Mouse (Mus musculus) embryo, embryonic 10.5 days (tissue): ENCODE measurements at regions not wholly inside any gene's neighbourhood (a gene's known extent, or its start where the extent isn't known, plus 50 kb on each side); places are given as distances from the start of the nearest gene placed in this dataset.

Source experiments
- DNase-seq: peaks from one replicate; pipeline ENCODE4 v3.0.0-alpha.2; 2015; ENCODE audit warnings: low spot score

DNA sequence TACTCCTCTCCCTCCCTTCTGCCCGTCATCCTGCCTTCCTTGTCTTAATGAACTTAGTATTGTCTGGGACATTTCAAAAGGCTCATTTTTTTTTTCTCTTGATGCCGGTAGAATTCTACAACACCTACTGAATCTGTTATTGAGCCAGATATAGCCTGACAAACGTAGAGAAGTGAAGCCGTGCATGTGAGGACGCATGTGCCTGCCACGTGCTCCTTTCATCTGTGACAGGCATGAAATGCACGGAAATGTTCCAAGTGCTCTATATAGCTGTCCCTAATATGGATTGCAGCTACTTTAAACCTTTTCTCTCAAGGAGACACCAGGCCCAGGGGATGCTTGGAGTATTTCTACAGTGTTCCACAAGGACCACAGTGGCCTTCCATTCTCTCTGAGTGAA is 107.3 kb upstream of the Hes1 start:
- no peak for DNase-seq

DNA sequence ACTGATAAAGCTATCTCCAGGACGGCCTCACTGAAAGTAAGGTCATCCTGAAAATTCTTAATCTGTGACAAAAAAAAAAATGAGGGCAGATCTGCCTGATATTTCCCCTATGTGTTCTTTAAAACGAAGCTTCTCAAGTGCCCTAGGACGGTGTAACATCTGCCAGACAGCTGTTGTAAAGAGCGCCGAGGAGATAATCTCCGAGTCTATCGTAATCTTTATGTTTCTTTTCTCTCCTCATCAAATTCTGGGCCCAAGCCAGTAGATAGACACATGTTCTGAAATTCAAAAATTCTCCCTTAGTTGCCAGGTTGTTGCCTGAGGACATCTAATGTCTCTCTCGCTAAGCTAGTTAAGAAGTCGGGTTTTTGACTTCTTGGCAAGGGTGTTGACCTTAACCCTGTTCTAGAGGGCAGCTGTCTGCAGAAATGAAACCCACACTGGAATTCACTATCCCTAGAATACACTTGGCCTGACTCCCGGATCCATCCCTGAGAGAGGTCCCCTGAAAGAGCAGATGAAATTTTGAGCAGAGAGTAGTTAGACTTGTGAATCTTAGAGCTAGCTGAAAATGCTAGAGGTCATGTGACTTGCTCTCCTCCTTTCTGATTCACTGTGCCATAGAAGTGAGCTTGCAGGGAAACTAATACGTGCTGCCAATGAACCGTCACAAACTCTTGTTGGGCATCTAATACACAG is 104.1 kb upstream of the Hes1 start:
- DNase-seq, result no peak

DNA sequence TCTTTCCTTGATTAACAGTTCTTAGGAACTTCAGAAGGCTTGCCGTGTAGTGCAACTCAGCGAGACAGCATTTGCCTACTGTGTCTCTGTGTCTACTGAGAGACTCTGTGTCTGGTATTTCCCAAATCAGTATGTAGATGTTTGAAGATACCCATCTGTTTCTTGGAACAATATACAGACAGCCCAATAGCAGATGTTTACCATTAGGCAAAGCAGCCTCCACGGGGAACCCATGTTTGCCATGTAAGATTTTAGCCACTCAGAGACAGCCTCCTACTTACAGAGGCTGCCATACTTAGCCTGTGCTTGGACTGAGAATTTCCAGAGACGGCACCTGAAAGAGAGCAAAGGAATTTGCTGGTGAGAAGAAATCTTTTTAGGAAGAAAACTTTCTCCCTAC is 100.9 kb upstream of the Hes1 start:
- peak; percentile 50 for DNase-seq

DNA sequence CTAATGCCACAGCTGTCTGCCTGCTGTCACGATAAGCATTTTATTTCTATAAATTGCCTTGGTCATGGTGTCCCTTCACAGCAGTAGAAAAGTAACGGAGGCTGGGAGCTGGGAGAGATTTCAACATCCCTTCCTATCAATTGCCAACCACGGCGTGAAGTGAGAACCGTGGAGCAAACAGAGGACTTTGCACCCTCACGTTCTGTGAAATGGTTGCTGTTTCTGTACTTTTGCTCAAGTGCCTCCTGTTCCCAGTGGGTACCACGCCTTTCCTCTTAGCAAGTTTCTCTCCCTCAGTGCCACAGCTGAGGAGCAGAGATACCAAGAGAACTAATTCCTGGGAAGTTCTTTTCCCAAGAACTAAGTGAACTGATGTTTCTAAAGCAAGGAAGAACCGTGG is 99.6 kb upstream of the Hes1 start:
- no peak for DNase-seq

DNA sequence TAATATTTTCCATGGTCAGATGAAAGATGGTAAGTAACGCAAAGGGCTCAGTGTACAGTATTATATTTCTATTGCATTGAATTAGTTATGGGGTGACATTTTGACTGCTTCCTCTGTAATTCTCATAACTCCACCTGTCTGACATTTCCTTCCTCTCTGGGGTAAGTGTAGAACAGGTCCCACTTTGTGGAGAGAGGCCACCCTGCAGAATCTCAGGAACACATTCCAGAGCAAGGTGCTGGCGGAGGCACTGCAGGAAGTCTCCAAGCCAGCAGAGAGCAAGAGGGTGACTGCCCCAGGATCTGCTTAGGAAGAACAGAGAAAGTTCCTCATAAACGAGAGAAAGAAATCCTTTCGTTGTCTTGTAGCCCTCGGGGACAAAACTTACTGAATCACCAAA is 95.4 kb upstream of the Hes1 start:
- DNase-seq, result no peak

DNA sequence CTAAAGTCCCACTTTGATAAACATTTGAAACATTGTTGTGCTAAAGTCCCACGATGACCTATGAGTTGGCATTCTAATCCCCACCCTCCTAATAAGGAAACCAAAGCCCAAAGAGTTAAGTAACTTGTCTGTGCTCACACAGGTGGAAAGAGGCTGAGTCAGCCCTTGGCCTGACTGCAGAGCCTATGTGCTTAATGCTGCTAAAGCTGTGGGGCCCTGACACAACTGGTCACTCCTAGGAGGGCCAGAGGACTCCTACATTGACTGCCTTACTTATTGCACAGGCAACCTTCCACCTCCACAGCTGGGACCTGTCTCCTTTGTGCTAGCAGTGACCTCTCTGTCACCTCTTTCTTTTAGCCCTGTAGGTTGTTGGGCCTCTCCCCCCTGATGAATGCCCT is 91.4 kb upstream of the Hes1 start:
- DNase-seq, result peak; percentile 36

DNA sequence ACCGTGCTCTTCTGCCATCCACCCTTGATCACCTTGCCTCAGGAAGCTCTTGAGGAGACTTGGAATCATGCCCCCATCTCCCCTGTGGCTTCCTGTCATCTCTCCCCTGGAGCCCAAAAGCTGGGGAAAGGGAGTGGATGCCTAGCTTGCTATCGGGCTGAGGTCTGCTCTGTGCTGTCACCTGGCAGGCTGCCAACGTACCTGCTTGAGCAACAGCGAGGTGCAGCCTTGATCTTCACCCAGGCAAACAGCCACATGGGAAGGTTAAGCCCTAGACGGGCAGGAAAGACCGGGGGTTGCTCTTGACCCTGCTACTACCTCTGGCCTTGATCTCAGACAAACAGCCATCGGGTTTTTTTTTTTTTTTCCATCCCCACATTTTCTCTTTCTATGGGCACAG is 90.9 kb upstream of the Hes1 start:
- no peak for DNase-seq

DNA sequence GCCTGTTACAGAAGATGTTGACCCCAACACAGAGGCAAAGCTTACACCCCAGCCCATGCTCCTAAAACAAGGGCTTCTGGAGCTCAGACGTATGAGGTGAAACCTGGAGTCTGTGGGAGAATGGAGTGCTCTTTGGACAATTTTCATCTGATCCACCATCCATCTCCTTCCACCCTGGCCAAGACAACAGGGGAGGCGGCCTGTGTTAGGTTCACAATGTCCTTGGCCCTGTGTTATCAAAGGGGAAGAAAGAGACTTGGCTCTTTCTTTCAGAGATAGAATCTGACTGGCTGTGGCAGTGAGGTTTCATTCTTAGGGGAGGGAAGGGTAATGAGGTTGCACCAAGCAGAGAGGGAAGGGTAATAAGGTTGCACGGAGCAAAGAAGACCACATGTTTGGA is 88.4 kb upstream of the Hes1 start:
- no peak for DNase-seq

DNA sequence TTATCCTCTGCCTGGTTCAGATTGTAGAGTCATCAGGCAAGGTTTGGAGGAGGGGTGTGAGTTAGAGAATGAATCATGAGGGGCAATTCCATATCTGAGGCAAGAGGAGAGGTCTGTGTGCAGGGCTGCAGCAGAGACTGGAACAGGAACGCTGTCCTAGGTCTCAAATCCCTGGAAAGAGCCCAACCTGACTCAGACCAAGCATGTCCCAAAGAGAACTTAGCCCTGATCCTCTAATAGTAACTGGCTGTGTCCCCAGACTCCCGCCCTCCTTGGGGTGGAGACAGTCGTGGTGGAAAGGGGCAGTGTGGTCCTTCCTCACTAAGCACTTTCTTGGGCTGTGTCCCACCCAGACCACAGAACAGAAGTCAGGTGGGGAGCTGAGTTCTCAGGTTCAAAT is 87.2 kb upstream of the Hes1 start:
- no peak for DNase-seq

DNA sequence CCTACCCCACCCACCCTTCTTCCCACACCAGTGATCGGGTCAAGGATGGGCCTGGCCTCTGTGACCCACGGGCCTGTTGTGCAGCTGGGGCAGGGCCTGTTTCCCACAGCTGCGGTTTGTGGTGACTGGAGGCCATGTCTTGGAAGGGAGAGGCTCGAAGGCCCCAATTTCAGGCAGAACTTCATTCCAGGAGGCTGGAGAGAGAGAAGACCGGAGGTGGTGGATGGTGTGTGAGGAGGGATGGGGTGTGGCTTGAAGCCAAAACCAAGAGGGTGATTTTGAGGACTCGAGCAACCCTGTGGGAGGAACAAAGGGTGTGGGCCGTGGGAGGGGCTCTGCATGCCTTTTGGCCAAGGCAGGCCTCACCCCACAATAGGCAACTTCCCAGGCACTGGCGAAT is 86.5 kb upstream of the Hes1 start:
- no peak for DNase-seq

DNA sequence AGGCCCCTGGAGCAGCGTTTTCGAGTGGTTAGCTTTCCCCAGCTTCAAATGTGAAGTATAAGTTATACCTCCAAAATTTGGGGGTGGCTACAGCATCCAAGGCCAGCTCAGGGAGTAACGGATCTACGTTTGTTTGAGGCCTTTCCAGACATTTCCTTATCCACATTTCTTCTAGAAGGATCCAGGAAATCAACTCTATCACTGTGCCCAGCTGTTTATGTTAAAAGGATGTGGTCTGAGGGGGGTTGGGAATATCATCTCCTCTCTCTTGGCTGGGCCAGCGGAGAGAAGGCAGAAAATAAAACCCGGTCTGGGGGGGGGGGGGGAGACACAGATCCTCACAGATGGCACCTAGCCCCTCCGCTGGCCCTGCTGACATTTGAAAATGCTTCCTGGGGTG is 85.1 kb upstream of the Hes1 start:
- no peak for DNase-seq

DNA sequence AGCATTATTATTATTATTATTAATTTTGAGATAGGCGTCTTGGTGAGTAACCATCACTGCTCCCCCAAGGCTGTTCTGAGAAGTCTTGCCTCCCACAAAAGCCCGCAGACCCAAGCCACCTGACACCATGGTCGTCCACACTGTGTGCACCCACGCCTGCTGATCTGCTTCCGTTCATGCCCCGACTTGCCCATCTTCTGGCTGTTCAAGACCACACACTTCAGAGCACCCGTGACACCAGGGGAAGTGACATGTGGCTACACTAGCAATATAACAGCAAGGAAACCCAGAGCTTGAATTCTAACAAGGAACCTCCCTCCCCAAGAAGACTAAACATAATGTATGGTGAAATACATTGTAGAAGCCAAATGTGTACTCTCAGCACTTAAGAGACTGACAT is 82.6 kb upstream of the Hes1 start:
- DNase-seq, result no peak

DNA sequence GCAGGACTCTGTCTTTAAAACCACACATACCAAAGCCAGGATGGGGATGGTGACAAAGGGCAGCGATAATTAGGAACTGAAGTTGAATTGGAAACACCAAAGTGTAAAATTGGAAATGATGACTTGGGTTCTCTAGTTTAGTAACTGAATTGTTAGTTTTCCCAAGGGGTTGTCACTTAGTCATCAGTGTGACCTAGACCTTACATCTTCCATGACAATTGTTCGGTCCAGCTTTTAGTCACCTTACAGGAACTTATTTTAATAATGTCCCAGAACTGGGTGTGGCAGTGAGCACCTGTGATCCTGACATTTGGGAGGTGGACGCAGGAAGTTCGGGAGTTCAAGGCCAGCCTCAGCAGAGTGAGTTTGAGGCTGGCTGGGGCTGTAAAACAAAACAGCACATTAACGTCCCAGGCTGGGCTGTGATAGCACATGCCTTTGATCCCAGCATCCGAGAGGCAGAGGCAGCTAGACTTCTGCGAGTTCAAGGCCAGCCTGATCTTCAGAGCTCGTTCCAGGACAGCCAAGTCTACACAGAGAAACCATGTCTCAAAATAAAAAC is 81.9 kb upstream of the Hes1 start:
- DNase-seq, result no peak

DNA sequence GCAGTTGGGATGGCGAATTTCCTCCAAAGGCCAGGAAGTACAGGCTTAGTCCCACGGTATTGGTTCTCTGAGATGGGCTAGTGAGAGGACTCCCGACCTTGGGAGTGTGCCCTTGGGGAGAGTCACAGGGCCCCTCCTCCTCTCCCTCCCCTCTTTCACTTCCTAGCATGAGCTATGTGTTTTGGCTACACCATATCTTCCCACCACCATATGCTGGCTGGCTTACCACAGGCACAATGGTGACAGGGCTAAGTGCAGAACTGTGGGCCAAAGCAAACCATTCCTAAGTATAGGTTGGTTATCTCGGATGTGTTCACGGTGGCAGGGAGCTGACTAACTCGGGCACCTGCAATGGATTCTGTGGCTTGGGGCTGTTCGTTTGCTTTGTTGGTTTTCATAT is 81.0 kb upstream of the Hes1 start:
- DNase-seq, result no peak

DNA sequence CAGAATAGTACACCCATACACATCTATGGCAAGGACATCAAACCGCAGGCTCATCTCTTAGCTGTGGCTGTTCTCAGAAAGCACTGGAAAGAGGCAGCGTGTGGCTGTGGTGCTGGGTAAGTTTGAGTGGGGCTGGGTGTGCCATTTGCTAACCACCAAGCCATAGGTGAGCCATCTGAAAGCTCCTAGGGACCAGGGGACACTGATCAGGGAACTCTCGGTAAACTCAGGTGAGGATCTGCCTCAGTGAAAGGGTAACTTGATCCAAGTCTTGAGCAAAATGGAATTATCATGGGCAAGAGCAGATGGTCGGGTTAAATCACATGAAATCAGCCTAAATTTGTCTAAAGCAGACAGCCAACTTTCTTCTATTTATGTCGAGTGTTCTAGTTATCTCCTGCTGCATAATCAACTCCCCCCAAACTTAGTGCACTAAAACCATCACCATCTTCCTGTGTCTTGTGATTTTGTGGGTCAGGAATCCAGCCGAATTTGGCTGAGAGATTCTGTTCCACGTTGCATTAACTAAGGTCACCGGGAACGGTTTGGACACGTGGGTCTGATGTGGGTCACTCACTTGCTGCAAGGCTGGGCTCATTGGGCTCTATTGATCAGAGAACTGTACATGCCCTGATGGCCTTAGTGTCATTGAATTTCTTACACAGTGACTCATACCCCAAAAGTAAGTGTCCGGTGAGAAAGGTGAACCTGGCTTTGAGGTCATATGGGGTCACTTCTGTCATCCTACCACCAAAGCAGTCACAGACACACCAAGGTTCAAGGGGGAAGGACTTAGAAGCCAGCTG is 78.9 kb upstream of the Hes1 start:
- no peak for DNase-seq

DNA sequence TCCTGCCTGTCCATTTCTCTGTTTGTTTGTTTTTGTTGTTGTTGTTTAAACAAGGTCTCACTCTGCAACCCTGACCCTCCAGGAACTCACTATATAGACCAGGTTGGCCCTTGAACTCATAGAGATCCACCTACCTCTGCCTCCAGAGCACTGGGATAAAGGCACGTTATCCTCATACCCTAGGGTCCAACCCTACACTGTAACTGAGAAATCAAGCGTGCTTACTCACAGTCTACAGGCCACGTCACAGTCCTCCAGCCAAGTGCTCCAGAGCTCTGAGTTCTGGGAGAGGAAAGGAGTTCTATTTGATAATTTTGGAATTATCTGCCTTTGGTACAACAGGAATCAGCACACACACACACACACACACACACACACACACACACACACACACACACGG is 76.6 kb upstream of the Hes1 start:
- no peak for DNase-seq

DNA sequence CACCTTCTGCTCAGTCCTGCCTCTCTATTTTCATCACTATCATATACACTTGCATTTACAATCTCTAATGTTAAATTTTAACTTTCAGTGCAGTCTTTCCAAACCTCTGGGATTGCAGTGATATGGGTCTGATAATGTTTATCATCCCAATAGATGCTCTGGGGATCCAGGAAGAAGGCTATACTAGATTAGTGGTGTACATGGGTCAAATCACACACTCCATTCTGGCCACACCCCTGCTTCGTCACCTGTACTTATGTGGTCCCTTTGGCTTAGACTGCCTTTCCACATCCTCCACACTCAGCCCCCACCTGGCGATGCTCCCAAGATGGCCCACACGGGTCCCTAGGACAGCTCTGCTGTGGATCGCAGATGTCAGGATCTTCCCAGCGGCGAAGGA is 76.2 kb upstream of the Hes1 start:
- no peak for DNase-seq

DNA sequence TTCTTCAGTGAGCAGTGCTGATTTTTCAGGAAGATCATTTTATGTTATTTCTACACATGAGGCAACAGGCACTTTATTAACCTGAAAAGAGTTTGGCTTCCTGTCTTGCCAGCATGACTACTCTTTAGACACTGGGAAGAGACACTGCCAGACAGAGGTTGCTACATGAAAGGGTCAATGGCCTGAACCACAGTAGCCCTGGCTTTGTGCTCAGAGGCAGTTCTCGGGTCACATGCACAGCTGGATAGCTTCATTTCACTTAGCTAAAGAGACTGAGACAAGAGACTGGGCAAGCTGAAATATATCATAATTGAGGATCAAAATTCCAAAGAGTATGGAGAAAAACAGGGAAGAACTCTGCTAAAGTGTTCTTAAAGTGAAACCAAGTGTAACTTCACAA is 74.9 kb upstream of the Hes1 start:
- no peak for DNase-seq

DNA sequence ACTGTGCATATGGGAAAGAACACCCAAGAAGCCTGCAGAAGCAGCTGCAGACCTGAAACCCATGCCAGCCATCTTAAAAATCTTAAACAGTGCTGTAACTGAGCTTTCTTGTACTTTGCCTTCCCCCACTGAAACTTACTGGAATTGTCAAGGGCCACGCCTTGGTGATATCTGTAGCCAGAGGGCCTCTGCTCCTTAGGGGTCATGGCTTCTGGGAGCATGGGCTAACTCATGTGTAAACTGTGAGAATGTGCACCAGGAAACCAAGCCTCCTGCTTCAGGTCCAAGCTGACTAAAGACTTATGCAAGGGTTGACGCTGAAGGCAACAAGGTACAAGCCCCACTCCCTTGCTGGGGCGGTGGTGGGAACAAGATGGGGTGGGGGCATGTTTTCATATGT is 73.8 kb upstream of the Hes1 start:
- DNase-seq, result no peak

DNA sequence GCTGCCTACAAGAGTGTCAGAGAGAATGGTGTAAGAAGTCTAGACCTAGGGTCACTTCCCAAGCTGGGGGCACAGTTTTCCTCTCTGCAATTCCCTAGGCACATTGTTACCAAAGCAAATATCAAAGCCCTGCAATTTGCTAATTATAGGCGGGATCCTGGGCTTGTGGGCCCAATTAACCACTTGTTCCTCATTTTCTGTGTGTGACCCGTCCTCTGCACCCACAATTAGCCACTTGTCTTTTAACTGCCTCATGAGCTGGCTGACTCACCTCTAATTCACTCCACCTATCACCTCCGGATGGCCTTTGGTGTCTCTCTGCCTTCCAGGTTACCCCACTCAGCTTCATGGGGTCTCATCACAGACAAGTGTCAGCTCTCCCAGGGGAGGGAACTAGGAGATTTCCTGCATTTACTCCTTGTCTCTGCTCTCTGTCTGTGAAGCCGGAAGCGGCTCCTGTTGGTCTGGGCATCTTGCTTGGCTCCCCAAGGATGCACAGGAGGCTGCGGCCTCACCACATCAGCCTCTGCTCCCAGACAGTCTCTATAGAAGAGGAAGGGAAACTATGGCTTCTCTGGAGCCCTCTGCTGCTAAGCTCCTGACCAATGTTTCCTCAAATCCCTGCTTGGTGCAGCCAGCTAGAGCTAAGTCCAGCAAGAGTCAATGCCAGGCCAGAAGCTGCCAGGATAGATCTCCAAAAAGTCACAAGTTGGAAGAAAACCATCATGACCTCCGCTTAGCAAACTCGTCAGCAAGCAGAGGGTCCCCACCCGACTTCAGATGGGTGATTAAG is 73.2 kb upstream of the Hes1 start:
- DNase-seq, result no peak

DNA sequence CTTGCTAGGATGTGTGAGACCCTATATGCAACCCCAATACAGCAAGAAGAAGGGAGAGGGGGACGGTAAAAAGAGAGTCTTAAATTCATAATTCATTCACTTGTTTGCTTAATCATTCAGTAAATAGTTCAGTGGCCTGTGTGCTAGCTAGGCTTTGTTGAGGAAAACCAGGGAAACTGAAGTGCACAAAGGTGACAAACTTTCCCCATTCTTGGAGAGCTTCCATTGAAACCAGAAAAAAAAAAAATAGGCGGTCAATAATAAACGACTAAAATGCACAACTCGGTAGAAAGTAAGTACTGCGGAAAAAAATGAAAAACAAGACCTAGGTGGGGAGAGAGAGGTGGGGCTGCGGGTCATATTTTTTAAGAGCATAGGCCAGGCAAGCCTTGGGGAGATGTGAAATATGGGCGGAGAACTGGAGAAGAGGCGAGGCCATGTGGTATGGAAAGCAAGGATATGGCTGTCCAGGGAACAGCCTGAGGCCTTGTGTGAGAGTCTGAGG is 72.3 kb upstream of the Hes1 start:
- DNase-seq, result no peak

DNA sequence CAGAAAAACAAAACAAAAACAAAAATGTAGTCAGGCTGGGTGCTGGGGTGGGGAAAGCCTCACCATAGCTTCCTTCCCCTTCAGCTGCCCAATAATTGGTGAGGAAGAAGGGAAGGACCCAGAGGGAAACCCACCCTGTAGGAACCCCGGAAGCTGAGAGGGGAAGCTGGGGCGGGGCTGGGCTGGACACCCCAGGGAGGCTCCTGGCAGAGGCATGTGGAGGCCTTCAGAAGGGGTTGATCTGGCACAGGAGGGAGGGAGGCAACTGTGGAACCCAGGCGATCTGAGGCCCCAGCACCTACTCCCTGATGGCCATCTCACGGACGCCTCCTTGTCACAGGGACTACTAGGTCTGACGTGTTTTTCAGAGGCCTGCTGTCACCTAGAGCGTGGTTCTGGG is 71.1 kb upstream of the Hes1 start:
- no peak for DNase-seq

DNA sequence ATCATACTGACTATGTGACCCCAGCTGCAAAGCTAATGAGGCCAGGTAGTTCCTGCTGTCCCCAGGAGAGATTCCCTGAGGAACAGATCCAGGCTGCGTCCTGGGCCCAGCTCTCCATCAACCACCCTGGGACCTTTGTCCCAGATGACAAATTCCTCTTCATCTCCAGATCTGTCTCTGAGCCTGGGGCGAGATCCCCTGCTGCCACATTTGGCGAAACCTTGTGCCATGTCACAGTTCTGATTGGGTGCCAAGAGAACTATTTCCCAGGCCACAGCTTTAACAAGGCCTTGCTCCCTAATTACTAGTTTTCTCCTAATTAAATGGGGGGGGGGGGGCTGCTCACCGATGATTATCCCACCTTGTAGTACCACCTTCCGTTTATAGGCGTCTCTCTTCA is 70.6 kb upstream of the Hes1 start:
- DNase-seq, result no peak
